Mouse (Mus musculus): ENCODE data around the gene Lbhd1. TPM values are rescaled to one million over a fixed set of nuclear protein-coding genes. Genes with fewer than 3 reads are reported as not detected.
A peak's percentile ranks its signal among the peaks of the same experiment; 100 is the strongest.
"Not testable (repeated sequence)": the region's sequence is repeated elsewhere in the genome, so short reads cannot be mapped to it uniquely, and the experiment has no call there.

Lbhd1 gene
- polyA plus RNA-seq, 1 experiment from 2014 or later = 84.3 TPM

- peak overlapping the region; percentile 90 for H3K4me2 ChIP-seq (replicated peaks; ENCODE audit: low read depth, low read length)
- ATAC-seq (ENCODE audit: low FRiP score, low TSS enrichment) = not testable (repeated sequence)
Observed at GRCm38 (mm10) chr19:8870381-8870780, 13.2 kb upstream of the Lbhd1 start.

GRCm38 (mm10) chr19:8870838-8871237 is 12.7 kb upstream of the Lbhd1 start:
- peak overlapping the region; percentile 81 for H3K27ac ChIP-seq (ENCODE audit: low read length)
- WGBS = 45% methylated on average over 9 of the region's 9 CpGs
- peaks cover 26% of the 10 kb centered on the region for H3K36me3 ChIP-seq (ENCODE audit: insufficient read depth, low read length)
- H3K4me3 ChIP-seq (ENCODE audit: low read length) = peak overlapping the region; percentile 99
- no peaks in the 10 kb centered on the region for H3K9me3 ChIP-seq (ENCODE audit: low read length)
- no peaks in the 10 kb centered on the region for H3K27me3 ChIP-seq (ENCODE audit: insufficient read depth, low read length)
- peak overlapping the region; percentile 90 for H3K4me2 ChIP-seq (replicated peaks; ENCODE audit: low read depth, low read length)
- H3K9ac ChIP-seq (replicated peaks; ENCODE audit: low read length) = peak overlapping the region; percentile 99
- peaks cover 10% of the 10 kb centered on the region for H3K4me1 ChIP-seq (ENCODE audit: insufficient read depth, low read length)
- no peak; the same call in 1 of the 2 replicates for ATAC-seq (ENCODE audit: low FRiP score, low TSS enrichment)

More at GRCm38 (mm10) chr19:8870381-8870780, 13.2 kb upstream of the Lbhd1 start:
- H3K27me3 ChIP-seq (ENCODE audit: insufficient read depth, low read length); H3K9me3 ChIP-seq (ENCODE audit: low read length); H3K27ac ChIP-seq (ENCODE audit: low read length); H3K9ac ChIP-seq (replicated peaks; ENCODE audit: low read length): not testable (repeated sequence)
- WGBS = 83% methylated on average over 3 of the region's 3 CpGs
- Histone ChIP-seq H3K36me3 (ENCODE audit: insufficient read depth, low read length) (peaks cover 21% of the 10 kb centered on the region), H3K4me3 (ENCODE audit: low read length) (peak overlapping the region; percentile 99; the same call in 1 of the 2 replicates), H3K4me1 (ENCODE audit: insufficient read depth, low read length) (peaks cover 10% of the 10 kb centered on the region)

GRCm38 (mm10) chr19:8871267-8872186 is 12.0 kb upstream of the Lbhd1 start, which contains the start of gene Ubxn1:
Gene Ubxn1 (plus strand): TSS chr19:8871496.
- peak; percentile 96 for ATAC-seq (ENCODE audit: low FRiP score, low TSS enrichment)
- H3K4me3 ChIP-seq (ENCODE audit: low read length) = peak within 1 kb of the TSS; percentile 99
- no peaks in the 10 kb centered on the region for H3K27me3 ChIP-seq (ENCODE audit: insufficient read depth, low read length)
- H3K9ac ChIP-seq (replicated peaks; ENCODE audit: low read length) = peak within 1 kb of the TSS; percentile 99
- H3K27ac ChIP-seq (ENCODE audit: low read length) = peak within 1 kb of the TSS; percentile 89
- under 1% methylated on average over 59 of the region's 59 CpGs for WGBS
- peaks cover 10% of the 10 kb centered on the region for H3K4me1 ChIP-seq (ENCODE audit: insufficient read depth, low read length)
- no peaks in the 10 kb centered on the region for H3K9me3 ChIP-seq (ENCODE audit: low read length)
- peaks cover 31% of the 10 kb centered on the region for H3K36me3 ChIP-seq (ENCODE audit: insufficient read depth, low read length)
- H3K4me2 ChIP-seq (replicated peaks; ENCODE audit: low read depth, low read length) = peak within 1 kb of the TSS; percentile 90

- 64% methylated on average over 10 of the region's 10 CpGs for WGBS
- ATAC-seq (ENCODE audit: low FRiP score, low TSS enrichment) = no peak
- H3K27ac ChIP-seq (ENCODE audit: low read length) = peak overlapping the region; percentile 89
Observed at GRCm38 (mm10) chr19:8872266-8872840, 11.2 kb upstream of the Lbhd1 start.

GRCm38 (mm10) chr19:8875031-8875430 is 8.5 kb upstream of the Lbhd1 start:
- H3K4me2 ChIP-seq (replicated peaks; ENCODE audit: low read depth, low read length) = no peak overlapping the region
- 93% methylated on average over 7 of the region's 7 CpGs for WGBS
- no peak for ATAC-seq (ENCODE audit: low FRiP score, low TSS enrichment)
- H3K4me3 ChIP-seq (ENCODE audit: low read length) = no peak overlapping the region
- H3K9me3 ChIP-seq (ENCODE audit: low read length) = no peaks in the 10 kb centered on the region
- H3K27ac ChIP-seq (ENCODE audit: low read length) = no peak overlapping the region
- H3K36me3 ChIP-seq (ENCODE audit: insufficient read depth, low read length) = peaks cover 45% of the 10 kb centered on the region
- no peak overlapping the region for H3K9ac ChIP-seq (replicated peaks; ENCODE audit: low read length)
- peaks cover 17% of the 10 kb centered on the region for H3K4me1 ChIP-seq (ENCODE audit: insufficient read depth, low read length)
- H3K27me3 ChIP-seq (ENCODE audit: insufficient read depth, low read length) = no peaks in the 10 kb centered on the region

More at GRCm38 (mm10) chr19:8872266-8872840, 11.2 kb upstream of the Lbhd1 start:
- peak overlapping the region; percentile 90 for H3K4me2 ChIP-seq (replicated peaks; ENCODE audit: low read depth, low read length)
- H3K4me1 ChIP-seq (ENCODE audit: insufficient read depth, low read length) = peaks cover 10% of the 10 kb centered on the region
- no peaks in the 10 kb centered on the region for H3K27me3 ChIP-seq (ENCODE audit: insufficient read depth, low read length)
- H3K9me3 ChIP-seq (ENCODE audit: low read length) = no peaks in the 10 kb centered on the region
- peaks cover 35% of the 10 kb centered on the region for H3K36me3 ChIP-seq (ENCODE audit: insufficient read depth, low read length)
- peak overlapping the region; percentile 99 for H3K4me3 ChIP-seq (ENCODE audit: low read length)
- peak overlapping the region; percentile 99 for H3K9ac ChIP-seq (replicated peaks; ENCODE audit: low read length)

GRCm38 (mm10) chr19:8880311-8881033 is 3.1 kb upstream of the Lbhd1 start, which contains the start of gene Uqcc3:
Gene Uqcc3 (minus strand): TSS chr19:8880923.
- Histone ChIP-seq H3K4me3 (ENCODE audit: low read length) (peak within 1 kb of the TSS; percentile 92), H3K4me2 (replicated peaks; ENCODE audit: low read depth, low read length) (peak within 1 kb of the TSS; percentile 83), H3K36me3 (ENCODE audit: insufficient read depth, low read length) (peaks cover 23% of the 10 kb centered on the region), H3K9me3 (ENCODE audit: low read length) (no peaks in the 10 kb centered on the region), H3K4me1 (ENCODE audit: insufficient read depth, low read length) (peaks cover 10% of the 10 kb centered on the region), H3K27me3 (ENCODE audit: insufficient read depth, low read length) (no peaks in the 10 kb centered on the region), H3K27ac (ENCODE audit: low read length) (peak within 1 kb of the TSS; percentile 87), H3K9ac (replicated peaks; ENCODE audit: low read length) (peak within 1 kb of the TSS; percentile 92)
- WGBS = under 1% methylated on average over 42 of the region's 42 CpGs
- peak; percentile 98 for ATAC-seq (ENCODE audit: low FRiP score, low TSS enrichment)

GRCm38 (mm10) chr19:8881034-8881392 is 2.5 kb upstream of the Lbhd1 start:
- peak overlapping the region; percentile 83 for H3K4me2 ChIP-seq (replicated peaks; ENCODE audit: low read depth, low read length)
- H3K9ac ChIP-seq (replicated peaks; ENCODE audit: low read length) = peak overlapping the region; percentile 92
- H3K27me3 ChIP-seq (ENCODE audit: insufficient read depth, low read length) = no peaks in the 10 kb centered on the region
- no peak overlapping the region for H3K27ac ChIP-seq (ENCODE audit: low read length)
- H3K9me3 ChIP-seq (ENCODE audit: low read length) = no peaks in the 10 kb centered on the region
- peaks cover 18% of the 10 kb centered on the region for H3K36me3 ChIP-seq (ENCODE audit: insufficient read depth, low read length)
- H3K4me1 ChIP-seq (ENCODE audit: insufficient read depth, low read length) = peaks cover 10% of the 10 kb centered on the region
- peak overlapping the region; percentile 92 for H3K4me3 ChIP-seq (ENCODE audit: low read length)
- 19% methylated on average over 3 of the region's 3 CpGs for WGBS
- 0 out of 2 replicates have a peak, but pooled peaks have one; percentile 19 for ATAC-seq (ENCODE audit: low FRiP score, low TSS enrichment)

GRCm38 (mm10) chr19:8886916-8887584 is 3.5 kb downstream of the Lbhd1 start:
- Histone ChIP-seq H3K36me3 (ENCODE audit: insufficient read depth, low read length) (peaks cover 13% of the 10 kb centered on the region; the same call in 1 of the 2 replicates), H3K4me2 (replicated peaks; ENCODE audit: low read depth, low read length) (peak overlapping the region; percentile 88), H3K9ac (replicated peaks; ENCODE audit: low read length) (peak overlapping the region; percentile 92), H3K9me3 (ENCODE audit: low read length) (no peaks in the 10 kb centered on the region), H3K4me3 (ENCODE audit: low read length) (peak overlapping the region; percentile 81; the same call in 1 of the 2 replicates), H3K27me3 (ENCODE audit: insufficient read depth, low read length) (no peaks in the 10 kb centered on the region), H3K27ac (ENCODE audit: low read length) (peak overlapping the region; percentile 86), H3K4me1 (ENCODE audit: insufficient read depth, low read length) (peaks cover 17% of the 10 kb centered on the region)
- WGBS = 54% methylated on average over 1 of the region's 1 CpGs
- no peak for ATAC-seq (ENCODE audit: low FRiP score, low TSS enrichment)

All from kidney, embryonic 16.5 days (tissue).